Mouse (Mus musculus) testis, adult 2 months (tissue): ENCODE data around the gene Fam217b.

ENCODE experiments used
- CTCF ChIP-seq: fragments of 200-500 bp; IDR thresholded peaks from 2 replicates; pipeline ENCODE4 v1.5.1; 2012; ENCODE audit warnings: low read depth, mild to moderate bottlenecking, inconsistent platforms, low read length, moderate library complexity; ENCODE audit not compliant: control insufficient read depth, insufficient read depth, insufficient replicate concordance
- POLR2A ChIP-seq: fragments of 200-500 bp; IDR thresholded peaks from 2 replicates; pipeline ENCODE4 v1.6.1; 2012; ENCODE audit warnings: low read depth, mild to moderate bottlenecking, inconsistent platforms, low read length, moderate library complexity; ENCODE audit not compliant: control insufficient read depth

- no peak for TF ChIP-seq POLR2A
- TF ChIP-seq CTCF = no peak
These were observed 1.7 kb upstream of the Fam217b start for GRCm38 (mm10) chr2:178412598-178412997.
